Mouse (Mus musculus): Measurements from ENCODE around the gene Syncrip. TPM values are rescaled to one million over a fixed set of nuclear protein-coding genes. Genes with fewer than 3 reads are reported as not detected.

Gene Syncrip
- polyA plus RNA-seq, 1 experiment from 2014 or later, result 70.1 TPM

GRCm38 (mm10) chr9:88416752-88417151 is 65.6 kb downstream of the Syncrip start:
- H3K9ac ChIP-seq (ENCODE audit: low read depth, low read length), result no peak overlapping the region
- H3K9me3 ChIP-seq (replicated peaks; ENCODE audit: control insufficient read depth, low read length), result no peaks in the 10 kb centered on the region
- H3K4me2 ChIP-seq, result no peak overlapping the region
- ATAC-seq (replicated peaks; ENCODE audit: insufficient number of reproducible peaks, low FRiP score, low TSS enrichment), result no peak
- H3K27me3 ChIP-seq (ENCODE audit: control insufficient read depth, insufficient read depth, low read length), result no peaks in the 10 kb centered on the region
- WGBS (ENCODE audit: insufficient replicate concordance), result 80% methylated on average over 1 of the region's 1 CpGs
- H3K4me3 ChIP-seq (ENCODE audit: low read depth, low read length), result no peak overlapping the region
- no peaks in the 10 kb centered on the region; the same call in 1 of the 2 replicates for H3K36me3 ChIP-seq (ENCODE audit: control insufficient read depth, insufficient read depth, low read length)
- no peak overlapping the region for H3K27ac ChIP-seq (ENCODE audit: low read depth, low read length)
- no peaks in the 10 kb centered on the region for H3K4me1 ChIP-seq (ENCODE audit: control insufficient read depth, insufficient read depth, low read length)

DNA sequence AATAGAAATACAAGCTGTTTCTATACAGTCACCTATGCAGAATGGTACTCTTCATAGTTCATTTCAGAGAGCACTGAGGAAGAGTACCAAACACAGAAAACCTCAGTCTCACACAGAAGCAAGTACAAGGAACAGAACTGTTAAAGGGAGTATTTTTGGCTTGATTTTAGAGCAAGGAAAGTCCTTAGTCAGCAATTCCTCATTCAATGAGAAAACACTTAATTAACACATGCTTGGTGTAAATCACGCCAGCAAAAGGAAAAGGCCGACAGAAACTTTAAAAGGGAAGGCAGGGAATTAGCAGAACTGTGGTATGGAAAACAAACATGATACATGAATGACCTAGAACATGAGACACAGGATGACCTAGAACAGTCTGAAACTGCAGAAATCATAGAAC is 72.4 kb downstream of the Syncrip start:
- H3K4me1 ChIP-seq (ENCODE audit: control insufficient read depth, insufficient read depth, low read length), result no peaks in the 10 kb centered on the region
- H3K9me3 ChIP-seq (replicated peaks; ENCODE audit: control insufficient read depth, low read length), result no peaks in the 10 kb centered on the region
- 73% methylated on average over 2 of the region's 2 CpGs for WGBS (ENCODE audit: insufficient replicate concordance)
- no peaks in the 10 kb centered on the region for H3K27me3 ChIP-seq (ENCODE audit: control insufficient read depth, insufficient read depth, low read length)
- H3K27ac ChIP-seq (ENCODE audit: low read depth, low read length), result no peak overlapping the region
- H3K4me2 ChIP-seq, result no peak overlapping the region
- no peak overlapping the region for H3K9ac ChIP-seq (ENCODE audit: low read depth, low read length)
- 0 out of 2 replicates have a peak, but pooled peaks cover 7% of the 10 kb centered on the region for H3K36me3 ChIP-seq (ENCODE audit: control insufficient read depth, insufficient read depth, low read length)
- no peak overlapping the region for H3K4me3 ChIP-seq (ENCODE audit: low read depth, low read length)
- no peak for ATAC-seq (replicated peaks; ENCODE audit: insufficient number of reproducible peaks, low FRiP score, low TSS enrichment)

DNA sequence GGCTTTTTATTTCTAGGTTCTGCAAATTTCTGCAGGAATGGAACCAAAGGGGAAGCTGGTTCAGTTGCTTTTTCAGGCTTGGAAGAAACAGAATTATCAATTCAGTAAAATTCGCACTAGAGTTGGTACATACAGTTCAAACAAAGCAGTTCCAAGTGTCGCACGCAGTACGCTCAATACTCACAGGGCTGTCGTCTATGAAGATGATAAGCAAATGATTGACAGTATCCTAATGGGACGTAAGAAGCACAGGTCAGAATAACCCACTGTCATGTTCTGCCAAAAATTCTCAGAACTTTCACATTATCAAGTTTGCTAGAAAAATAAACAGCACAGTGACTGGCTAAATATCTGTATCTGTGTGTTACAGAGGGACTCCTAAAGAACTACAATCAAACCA is 77.9 kb downstream of the Syncrip start:
- H3K4me3 ChIP-seq (ENCODE audit: low read depth, low read length), result no peak overlapping the region
- no peaks in the 10 kb centered on the region for H3K4me1 ChIP-seq (ENCODE audit: control insufficient read depth, insufficient read depth, low read length)
- 68% methylated on average over 6 of the region's 6 CpGs for WGBS (ENCODE audit: insufficient replicate concordance)
- no peak overlapping the region for H3K27ac ChIP-seq (ENCODE audit: low read depth, low read length)
- peaks cover 13% of the 10 kb centered on the region; the same call in 1 of the 2 replicates for H3K36me3 ChIP-seq (ENCODE audit: control insufficient read depth, insufficient read depth, low read length)
- no peak for ATAC-seq (replicated peaks; ENCODE audit: insufficient number of reproducible peaks, low FRiP score, low TSS enrichment)
- H3K4me2 ChIP-seq, result no peak overlapping the region
- no peaks in the 10 kb centered on the region for H3K27me3 ChIP-seq (ENCODE audit: control insufficient read depth, insufficient read depth, low read length)
- no peaks in the 10 kb centered on the region for H3K9me3 ChIP-seq (replicated peaks; ENCODE audit: control insufficient read depth, low read length)
- H3K9ac ChIP-seq (ENCODE audit: low read depth, low read length), result no peak overlapping the region

GRCm38 (mm10) chr9:88404088-88404487 is 78.3 kb downstream of the Syncrip start:
- ATAC-seq (replicated peaks; ENCODE audit: insufficient number of reproducible peaks, low FRiP score, low TSS enrichment), result no peak
- WGBS (ENCODE audit: insufficient replicate concordance), result 56% methylated on average over 10 of the region's 10 CpGs
- H3K9me3 ChIP-seq (replicated peaks; ENCODE audit: control insufficient read depth, low read length), result no peaks in the 10 kb centered on the region
- no peaks in the 10 kb centered on the region for H3K27me3 ChIP-seq (ENCODE audit: control insufficient read depth, insufficient read depth, low read length)
- no peaks in the 10 kb centered on the region for H3K4me1 ChIP-seq (ENCODE audit: control insufficient read depth, insufficient read depth, low read length)
- H3K27ac ChIP-seq (ENCODE audit: low read depth, low read length), result no peak overlapping the region
- H3K4me3 ChIP-seq (ENCODE audit: low read depth, low read length), result no peak overlapping the region
- H3K36me3 ChIP-seq (ENCODE audit: control insufficient read depth, insufficient read depth, low read length), result peaks cover 10% of the 10 kb centered on the region; the same call in 1 of the 2 replicates
- H3K9ac ChIP-seq (ENCODE audit: low read depth, low read length), result no peak overlapping the region
- no peak overlapping the region for H3K4me2 ChIP-seq

DNA sequence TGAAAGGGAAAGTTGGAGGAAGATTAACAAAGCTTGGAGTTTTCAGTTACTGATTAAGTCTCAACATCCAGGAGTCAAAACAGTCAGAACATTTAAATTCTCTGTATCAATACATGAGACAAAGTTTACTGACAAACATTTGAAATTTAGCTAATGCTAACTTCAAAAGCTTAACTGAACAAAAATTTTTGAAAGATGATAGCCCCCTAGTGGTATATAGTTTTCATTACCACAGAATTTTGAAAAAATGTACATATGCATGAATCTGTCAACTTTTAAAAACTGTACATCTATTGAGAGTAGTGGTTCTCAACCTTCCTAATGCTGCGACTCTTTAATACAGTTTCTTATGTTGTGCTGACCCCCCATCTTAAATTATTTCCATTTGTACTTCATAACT is 83.9 kb downstream of the Syncrip start:
- 82% methylated on average over 1 of the region's 1 CpGs for whole genome bisulfite sequencing (ENCODE audit: insufficient replicate concordance)
- Histone ChIP-seq H3K27me3 (ENCODE audit: control insufficient read depth, insufficient read depth, low read length) (no peaks in the 10 kb centered on the region), H3K4me2 (no peak overlapping the region), H3K4me3 (ENCODE audit: low read depth, low read length) (no peak overlapping the region), H3K9ac (ENCODE audit: low read depth, low read length) (no peak overlapping the region), H3K9me3 (replicated peaks; ENCODE audit: control insufficient read depth, low read length) (no peaks in the 10 kb centered on the region), H3K36me3 (ENCODE audit: control insufficient read depth, insufficient read depth, low read length) (peaks cover 25% of the 10 kb centered on the region), H3K27ac (ENCODE audit: low read depth, low read length) (no peak overlapping the region), H3K4me1 (ENCODE audit: control insufficient read depth, insufficient read depth, low read length) (no peaks in the 10 kb centered on the region)
- ATAC-seq (replicated peaks; ENCODE audit: insufficient number of reproducible peaks, low FRiP score, low TSS enrichment), result no peak

Other genes starting within 250 kb of the Syncrip start
- 2.8 and 3.0 TPM in 2 replicates for gene Nt5e, start 155.4 kb downstream of the Syncrip start, polyA plus RNA-seq (2014; fragmentation: Nextera tagmentation; extraction: Ambion mirVana)
- gene Snx14, start 43.6 kb downstream of the Syncrip start, polyA plus RNA-seq (2014; fragmentation: Nextera tagmentation; extraction: Ambion mirVana), result 28.3 and 28.9 TPM in 2 replicates
- 0.55 and 1.0 TPM in 2 replicates for gene Gm20537, start 26.0 kb downstream of the Syncrip start, polyA plus RNA-seq (2014; fragmentation: Nextera tagmentation; extraction: Ambion mirVana)
- 5.9 and 7.8 TPM in 2 replicates for gene Zfp949, start 65.4 kb upstream of the Syncrip start, polyA plus RNA-seq (2014; fragmentation: Nextera tagmentation; extraction: Ambion mirVana)
- gene Trim43a, start 98.3 kb upstream of the Syncrip start, polyA plus RNA-seq (2014; fragmentation: Nextera tagmentation; extraction: Ambion mirVana), result 0.26 TPM in 1 of 2 replicates, not detected in the other
- gene Mthfsl, start 237.7 kb upstream of the Syncrip start, polyA plus RNA-seq (2014; fragmentation: Nextera tagmentation; extraction: Ambion mirVana), result 21.0 and 22.9 TPM in 2 replicates
- gene Bcl2a1d, start 249.3 kb upstream of the Syncrip start, polyA plus RNA-seq (2014; fragmentation: Nextera tagmentation; extraction: Ambion mirVana), result not detected in 2 replicates